In genomic region chr1:13872536-13872935, GRCm38 (mm10) we compare ENCODE assay signal across 17 mouse cellular contexts.
"Had no signal": no experiment of that assay in that cellular context is flagged by ENCODE, and none has a peak within 500 bp of the region (broad histone marks: within the 10 kb centered on the region; RNA-seq: fewer than 3 reads in every experiment).

No protein-coding gene starts in this region.

- ATAC-seq: lung, postnatal 0 days; midbrain, embryonic 15.5 days had no signal

- H3K4me1 ChIP-seq: lung, embryonic 15.5 days; megakaryocyte, embryonic 14.5 days; midbrain, embryonic 12.5 days; midbrain, embryonic 15.5 days; neural tube, embryonic 12.5 days had no signal

- H3K4me2 ChIP-seq: lung, embryonic 15.5 days; midbrain, embryonic 12.5 days; midbrain, embryonic 15.5 days; neural tube, embryonic 12.5 days had no signal

- H3K9me3 ChIP-seq: lung, embryonic 15.5 days; megakaryocyte, embryonic 14.5 days; midbrain, embryonic 12.5 days; midbrain, embryonic 15.5 days; neural tube, embryonic 12.5 days had no signal

- H3K4me3 ChIP-seq: lung, embryonic 15.5 days; megakaryocyte, embryonic 14.5 days; midbrain, embryonic 12.5 days; midbrain, embryonic 15.5 days; neural tube, embryonic 12.5 days had no signal

- H3K36me3 ChIP-seq: lung, embryonic 15.5 days; midbrain, embryonic 12.5 days; midbrain, embryonic 15.5 days; neural tube, embryonic 12.5 days had no signal

- H3K9ac ChIP-seq: liver, embryonic 14.5 days; lung, embryonic 15.5 days; midbrain, embryonic 12.5 days; midbrain, embryonic 15.5 days; neural tube, embryonic 12.5 days had no signal

- H3K27ac ChIP-seq: liver, embryonic 14.5 days; lung, embryonic 15.5 days; macrophage; midbrain, embryonic 12.5 days; midbrain, embryonic 15.5 days; neural tube, embryonic 12.5 days had no signal

- DNase-seq: lung, adult 18-20 months; lung, postnatal 14 days; lung, postnatal 36 days; right cerebral cortex, postnatal 14 days; right cerebral cortex, postnatal 4 days; spleen, adult 18-20 months; thymus, adult 18-20 months; thymus, postnatal 14 days; thymus, postnatal 36 days had no signal

- H3K27me3 ChIP-seq: lung, embryonic 15.5 days; megakaryocyte, embryonic 14.5 days; midbrain, embryonic 12.5 days; midbrain, embryonic 15.5 days; neural tube, embryonic 12.5 days had no signal
